Mouse (Mus musculus): Measurements from ENCODE around the gene Map1b. TPM values are rescaled to one million over a fixed set of nuclear protein-coding genes. Genes with fewer than 3 reads are reported as not detected.
A peak's percentile ranks its signal among the peaks of the same experiment; 100 is the strongest.

The Map1b gene
- polyA plus RNA-seq (2012; rRNA removed): 16.8 and 17.5 TPM in 2 replicates
- polyA plus RNA-seq (2014; fragmentation: Nextera tagmentation; extraction: Ambion mirVana): 142 and 149 TPM in 2 replicates

GRCm38 (mm10) chr13:99516448-99516881, at the start of gene Map1b:
Gene Map1b, minus strand, starts transcription at chr13:99516540.
- no peaks in the 10 kb centered on the region for H3K9me3 ChIP-seq (ENCODE audit: control insufficient read depth, low read length)
- DNase-seq (ENCODE audit: low spot score) (peak; percentile 74), ATAC-seq (ENCODE audit: low FRiP score, low read depth) (peak; percentile 89)
- WGBS: under 1% methylated on average over 22 of the region's 32 CpGs
- peaks cover 11% of the 10 kb centered on the region for H3K4me1 ChIP-seq (ENCODE audit: control insufficient read depth, insufficient read depth, low read length)
- H3K36me3 ChIP-seq (ENCODE audit: control insufficient read depth, insufficient read depth, low read length): no peaks in the 10 kb centered on the region
- peak within 1 kb of the TSS; percentile 73 for H3K4me3 ChIP-seq (replicated peaks; ENCODE audit: low read length)
- no peaks in the 10 kb centered on the region for H3K27me3 ChIP-seq (ENCODE audit: control insufficient read depth, insufficient read depth, low read length)
- H3K27ac ChIP-seq (replicated peaks; ENCODE audit: low read depth, low read length): peak within 1 kb of the TSS; percentile 41
- H3K4me2 ChIP-seq (replicated peaks; ENCODE audit: low read depth, low read length, severe bottlenecking): peak within 1 kb of the TSS; percentile 88
- H3K9ac ChIP-seq (ENCODE audit: low read depth, low read length, severe bottlenecking): peak within 1 kb of the TSS; percentile 66
- TF ChIP-seq POLR2A (IDR thresholded peaks at IDR 0.05; ENCODE audit: borderline replicate concordance, extremely low read depth, insufficient read depth, insufficient read length): peak; percentile 46; the same call in 1 of the 2 replicates

GRCm38 (mm10) chr13:99564346-99564745, 48.0 kb upstream of the Map1b start:
- DNase-seq (ENCODE audit: low spot score): peak; percentile 91
- H3K27me3 ChIP-seq (ENCODE audit: control insufficient read depth, insufficient read depth, low read length): no peaks in the 10 kb centered on the region
- H3K36me3 ChIP-seq (ENCODE audit: control insufficient read depth, insufficient read depth, low read length): no peaks in the 10 kb centered on the region
- no peaks in the 10 kb centered on the region for H3K4me1 ChIP-seq (ENCODE audit: control insufficient read depth, insufficient read depth, low read length)
- no peak overlapping the region for H3K27ac ChIP-seq (replicated peaks; ENCODE audit: low read depth, low read length)
- ATAC-seq (ENCODE audit: low FRiP score, low read depth): no peak
- H3K4me3 ChIP-seq (replicated peaks; ENCODE audit: low read length): no peak overlapping the region
- 22% methylated on average over 3 of the region's 3 CpGs for WGBS
- TF ChIP-seq POLR2A (IDR thresholded peaks at IDR 0.05; ENCODE audit: borderline replicate concordance, extremely low read depth, insufficient read depth, insufficient read length): no peak
- no peak overlapping the region for H3K4me2 ChIP-seq (replicated peaks; ENCODE audit: low read depth, low read length, severe bottlenecking)
- no peak overlapping the region for H3K9ac ChIP-seq (ENCODE audit: low read depth, low read length, severe bottlenecking)
- H3K9me3 ChIP-seq (ENCODE audit: control insufficient read depth, low read length): no peaks in the 10 kb centered on the region

GRCm38 (mm10) chr13:99563021-99563420, 46.7 kb upstream of the Map1b start:
- H3K36me3 ChIP-seq (ENCODE audit: control insufficient read depth, insufficient read depth, low read length): no peaks in the 10 kb centered on the region
- no peaks in the 10 kb centered on the region for H3K4me1 ChIP-seq (ENCODE audit: control insufficient read depth, insufficient read depth, low read length)
- no peak overlapping the region for H3K4me2 ChIP-seq (replicated peaks; ENCODE audit: low read depth, low read length, severe bottlenecking)
- ATAC-seq (ENCODE audit: low FRiP score, low read depth): no peak
- no peaks in the 10 kb centered on the region for H3K27me3 ChIP-seq (ENCODE audit: control insufficient read depth, insufficient read depth, low read length)
- no peak overlapping the region for H3K9ac ChIP-seq (ENCODE audit: low read depth, low read length, severe bottlenecking)
- WGBS: 58% methylated on average over 3 of the region's 3 CpGs
- no peak for DNase-seq (ENCODE audit: low spot score)
- H3K4me3 ChIP-seq (replicated peaks; ENCODE audit: low read length): no peak overlapping the region
- no peak for TF ChIP-seq POLR2A (IDR thresholded peaks at IDR 0.05; ENCODE audit: borderline replicate concordance, extremely low read depth, insufficient read depth, insufficient read length)
- no peaks in the 10 kb centered on the region for H3K9me3 ChIP-seq (ENCODE audit: control insufficient read depth, low read length)
- H3K27ac ChIP-seq (replicated peaks; ENCODE audit: low read depth, low read length): no peak overlapping the region

- Histone ChIP-seq H3K27me3 (ENCODE audit: control insufficient read depth, insufficient read depth, low read length) (no peaks in the 10 kb centered on the region), H3K9ac (ENCODE audit: low read depth, low read length, severe bottlenecking) (no peak overlapping the region), H3K9me3 (ENCODE audit: control insufficient read depth, low read length) (no peaks in the 10 kb centered on the region), H3K27ac (replicated peaks; ENCODE audit: low read depth, low read length) (no peak overlapping the region), H3K4me3 (replicated peaks; ENCODE audit: low read length) (no peak overlapping the region), H3K36me3 (ENCODE audit: control insufficient read depth, insufficient read depth, low read length) (no peaks in the 10 kb centered on the region), H3K4me2 (replicated peaks; ENCODE audit: low read depth, low read length, severe bottlenecking) (no peak overlapping the region), H3K4me1 (ENCODE audit: control insufficient read depth, insufficient read depth, low read length) (no peaks in the 10 kb centered on the region)
- DNase-seq (ENCODE audit: low spot score): no peak
- ATAC-seq (ENCODE audit: low FRiP score, low read depth): no peak
- no peak for TF ChIP-seq POLR2A (IDR thresholded peaks at IDR 0.05; ENCODE audit: borderline replicate concordance, extremely low read depth, insufficient read depth, insufficient read length)
- WGBS: 38% methylated on average over 10 of the region's 10 CpGs
These were observed 45.7 kb upstream of the Map1b start for GRCm38 (mm10) chr13:99561843-99562550.

- Histone ChIP-seq H3K9ac (ENCODE audit: low read depth, low read length, severe bottlenecking) (no peak overlapping the region), H3K36me3 (ENCODE audit: control insufficient read depth, insufficient read depth, low read length) (no peaks in the 10 kb centered on the region), H3K9me3 (ENCODE audit: control insufficient read depth, low read length) (no peaks in the 10 kb centered on the region), H3K27me3 (ENCODE audit: control insufficient read depth, insufficient read depth, low read length) (no peaks in the 10 kb centered on the region), H3K4me2 (replicated peaks; ENCODE audit: low read depth, low read length, severe bottlenecking) (no peak overlapping the region), H3K4me3 (replicated peaks; ENCODE audit: low read length) (no peak overlapping the region), H3K27ac (replicated peaks; ENCODE audit: low read depth, low read length) (no peak overlapping the region), H3K4me1 (ENCODE audit: control insufficient read depth, insufficient read depth, low read length) (no peaks in the 10 kb centered on the region)
- TF ChIP-seq POLR2A (IDR thresholded peaks at IDR 0.05; ENCODE audit: borderline replicate concordance, extremely low read depth, insufficient read depth, insufficient read length): no peak
- 48% methylated on average over 12 of the region's 13 CpGs for WGBS
- DNase-seq (ENCODE audit: low spot score) (peak; percentile 63), ATAC-seq (ENCODE audit: low FRiP score, low read depth) (no peak)
These were observed 44.6 kb upstream of the Map1b start for GRCm38 (mm10) chr13:99560674-99561639.
